Mouse (Mus musculus): Measurements from ENCODE around the gene Fmn2.

Fmn2 gene

DNA sequence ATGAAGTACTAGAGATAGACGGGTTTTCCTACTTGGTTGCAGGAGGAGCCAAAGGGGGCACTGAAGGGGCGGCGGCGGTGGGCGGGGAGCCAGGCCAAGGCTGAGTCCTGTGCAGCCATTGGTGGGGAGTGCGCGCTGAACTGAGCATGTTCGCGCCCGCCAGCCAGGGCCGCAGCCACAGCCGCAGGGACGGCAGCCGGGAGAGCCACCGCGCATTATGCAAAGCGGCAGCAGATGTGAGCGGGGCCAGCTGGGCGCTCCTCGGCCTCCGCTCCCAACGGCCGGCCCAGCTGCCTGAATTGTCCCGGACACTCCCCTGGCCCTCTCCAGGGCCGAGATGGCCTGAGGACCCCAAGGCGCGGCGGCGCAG is at the start of gene Fmn2:
TSS of gene Fmn2 (plus strand) at position 165 of the 370 bp plus-strand sequence.
- in situ Hi-C loops (cut with MboI, MseI): no loop called here

DNA sequence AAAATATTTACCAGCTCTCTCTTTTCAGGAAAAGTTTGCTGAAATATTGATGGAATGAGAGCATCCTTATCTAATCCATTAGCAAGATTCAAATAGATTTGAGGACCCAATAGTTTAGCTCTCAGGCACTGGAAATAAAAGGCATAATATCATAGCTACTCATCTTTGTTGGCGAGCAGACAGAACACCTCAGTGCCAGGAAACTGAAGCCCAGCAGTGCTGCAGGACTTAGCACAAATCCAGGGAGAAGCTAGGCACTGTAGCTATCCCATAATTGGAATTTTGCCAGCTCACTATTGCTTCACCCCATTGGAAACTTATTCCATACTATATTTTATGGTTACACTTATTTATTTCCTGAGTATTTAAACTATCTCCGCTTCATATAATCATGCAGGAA is 46.5 kb upstream of the Fmn2 start:
- in situ Hi-C loops (cut with MboI, MseI): loop anchor here in 1 of 2 experiments (25.0 kb wide), 1 partner anchor 643 kb away; no protein-coding TSS in a partner anchor

DNA sequence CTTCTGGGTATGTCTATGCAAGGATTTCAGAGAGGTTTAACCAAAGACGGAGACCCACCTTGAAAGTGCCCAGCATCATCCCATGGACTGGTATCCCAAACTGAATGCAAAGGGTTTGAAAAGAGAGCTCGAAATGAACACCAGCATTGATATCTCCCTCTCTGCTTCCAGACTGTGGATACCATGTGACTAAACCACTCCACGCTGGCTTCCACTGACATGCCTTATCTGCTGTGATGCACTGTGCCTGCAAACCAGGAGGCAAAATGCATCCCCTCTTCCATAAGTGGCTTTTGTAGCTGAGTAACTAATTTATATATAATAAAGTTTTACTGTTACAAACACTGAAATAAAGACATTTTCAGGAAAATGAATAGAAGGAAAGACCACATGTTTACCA is 36.2 kb upstream of the Fmn2 start:
- in situ Hi-C loops (cut with MboI, MseI): loop anchor here (5.0 to 25.0 kb wide), 3 partner anchors 298 to 1008 kb away; no protein-coding TSS in a partner anchor

DNA sequence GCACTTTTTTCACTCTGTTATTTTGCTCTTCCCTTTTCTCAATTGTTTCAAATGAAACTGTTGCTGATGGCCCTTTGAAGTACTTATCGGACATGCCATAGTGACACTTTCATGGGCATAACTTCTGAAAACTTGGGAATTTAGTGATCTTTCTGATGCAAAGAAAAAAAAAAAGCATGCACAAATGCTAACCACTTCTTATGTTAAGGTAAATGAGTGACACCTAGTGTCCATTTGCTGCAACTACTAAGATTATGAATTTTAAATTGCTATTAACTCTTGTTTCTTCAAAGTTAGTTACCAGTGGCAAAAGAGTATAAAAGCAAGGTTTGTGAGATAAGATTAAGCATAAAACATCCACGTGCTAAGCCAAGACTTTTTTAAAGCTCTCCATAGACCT is 35.4 kb upstream of the Fmn2 start:
- in situ Hi-C loops (cut with MboI, MseI): loop anchor here (5.0 to 25.0 kb wide), 3 partner anchors 299 to 1009 kb away; no protein-coding TSS in a partner anchor

DNA sequence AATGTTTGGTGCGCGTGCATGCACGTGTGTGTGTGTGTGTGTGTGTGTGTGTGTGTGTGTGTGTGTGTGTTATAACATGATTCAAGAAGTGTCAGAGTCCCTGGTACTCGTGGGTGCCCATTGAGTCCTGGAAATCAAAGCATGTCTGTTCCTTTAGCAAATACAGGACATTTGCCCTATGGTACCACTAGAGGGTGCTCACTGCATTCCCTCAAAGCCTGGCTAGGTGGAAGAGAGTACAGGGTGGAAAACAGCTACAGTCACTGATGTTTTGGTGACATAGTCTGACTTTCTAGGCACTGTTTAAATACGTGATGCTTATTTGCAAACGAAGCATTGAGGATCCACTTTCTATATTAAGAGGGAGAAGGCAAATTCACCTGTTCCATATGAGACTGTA is 31.9 kb upstream of the Fmn2 start:
- in situ Hi-C loops (cut with MboI, MseI): loop anchor here (5.0 to 25.0 kb wide), 4 partner anchors 302 to 1012 kb away; no protein-coding TSS in a partner anchor

DNA sequence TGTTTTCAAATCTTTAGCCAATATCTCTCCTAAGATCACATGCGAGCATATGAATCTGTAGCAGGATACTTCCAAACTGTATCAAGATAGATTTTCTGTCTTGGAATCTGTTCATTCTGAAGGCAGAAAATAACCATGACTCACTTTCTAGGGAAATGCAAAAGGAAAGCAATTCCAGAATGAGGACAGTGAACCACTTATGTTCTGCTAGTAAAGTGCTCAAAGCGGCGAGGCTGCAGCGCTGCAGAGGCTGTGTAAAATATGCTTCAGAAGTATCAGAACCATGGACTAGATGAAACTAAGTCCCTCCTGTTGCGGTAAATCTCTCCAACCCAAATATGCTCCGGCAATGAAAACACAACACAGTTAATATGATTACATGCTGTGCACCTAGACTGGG is 19.1 kb upstream of the Fmn2 start:
- in situ Hi-C loops (cut with MboI, MseI): loop anchor here in 1 of 2 experiments (10.0 kb wide), 1 partner anchor 798 kb away; no protein-coding TSS in a partner anchor

DNA sequence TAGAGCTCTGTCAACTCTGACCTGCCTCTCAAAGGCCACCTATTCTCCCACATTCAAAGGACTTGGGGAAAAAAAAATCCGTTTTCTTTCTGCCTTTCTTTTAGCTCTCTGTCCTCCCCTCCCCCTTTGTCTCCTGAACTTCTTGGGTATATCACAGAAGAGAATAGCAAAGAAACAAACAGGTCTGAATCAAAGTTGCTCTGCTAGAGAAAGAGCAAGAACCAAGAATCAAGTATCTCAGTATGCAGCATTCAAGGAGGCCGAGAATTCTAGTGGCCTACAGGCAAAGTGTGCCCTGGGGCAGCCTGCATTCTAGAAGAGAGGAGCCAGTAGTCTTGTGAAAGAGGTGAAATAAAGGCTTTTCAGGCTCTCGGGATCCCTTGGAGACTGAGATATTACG is 1.6 kb upstream of the Fmn2 start:
- in situ Hi-C loops (cut with MboI, MseI): no loop called here

DNA sequence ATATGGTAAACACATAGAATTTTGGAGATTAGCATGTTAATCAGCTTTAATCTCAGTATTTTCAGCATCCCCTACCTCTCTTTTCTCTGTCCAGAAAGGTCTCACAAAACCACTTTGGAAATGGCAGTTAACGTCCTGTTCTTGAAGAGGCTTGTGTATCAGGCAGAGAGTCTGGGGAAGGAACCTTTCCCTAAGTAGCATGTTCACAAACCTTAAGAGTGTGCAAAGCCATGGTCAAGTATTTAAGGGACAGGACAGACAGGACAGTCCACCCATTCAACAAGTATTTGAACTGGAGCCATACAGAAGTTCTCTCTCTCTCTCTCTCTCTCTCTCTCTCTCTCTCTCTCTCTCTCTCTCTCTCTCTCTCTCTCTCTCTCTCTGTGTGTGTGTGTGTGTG is 614 bp upstream of the Fmn2 start:
- in situ Hi-C loops (cut with MboI, MseI): no loop called here

DNA sequence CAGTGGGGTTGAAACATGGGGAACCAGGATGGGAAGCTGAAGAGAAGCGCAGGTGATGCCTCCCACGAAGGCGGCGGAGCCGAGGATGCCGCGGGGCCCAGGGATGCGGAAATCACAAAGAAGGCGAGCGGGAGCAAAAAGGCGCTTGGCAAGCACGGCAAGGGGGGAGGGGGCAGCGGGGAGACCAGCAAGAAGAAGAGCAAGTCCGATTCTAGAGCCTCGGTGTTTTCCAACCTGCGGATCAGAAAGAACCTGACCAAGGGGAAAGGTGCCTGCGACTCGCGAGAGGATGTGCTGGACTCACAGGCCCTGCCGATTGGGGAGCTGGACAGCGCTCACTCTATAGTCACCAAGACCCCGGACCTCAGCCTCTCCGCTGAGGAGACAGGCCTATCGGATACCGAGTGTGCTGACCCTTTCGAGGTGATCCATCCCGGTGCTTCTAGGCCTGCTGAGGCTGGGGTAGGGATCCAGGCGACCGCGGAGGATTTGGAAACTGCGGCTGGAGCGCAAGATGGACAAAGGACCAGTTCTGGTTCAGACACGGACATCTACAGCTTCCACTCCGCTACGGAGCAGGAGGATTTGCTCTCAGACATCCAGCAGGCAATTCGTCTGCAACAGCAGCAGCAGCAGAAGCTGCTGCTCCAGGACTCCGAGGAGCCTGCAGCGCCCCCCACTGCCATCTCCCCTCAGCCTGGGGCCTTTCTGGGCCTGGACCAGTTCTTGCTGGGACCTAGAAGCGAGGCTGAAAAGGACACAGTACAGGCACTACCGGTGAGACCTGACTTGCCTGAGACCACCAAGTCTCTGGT is 613 bp downstream of the Fmn2 start:
- in situ Hi-C loops (cut with MboI, MseI): no loop called here

DNA sequence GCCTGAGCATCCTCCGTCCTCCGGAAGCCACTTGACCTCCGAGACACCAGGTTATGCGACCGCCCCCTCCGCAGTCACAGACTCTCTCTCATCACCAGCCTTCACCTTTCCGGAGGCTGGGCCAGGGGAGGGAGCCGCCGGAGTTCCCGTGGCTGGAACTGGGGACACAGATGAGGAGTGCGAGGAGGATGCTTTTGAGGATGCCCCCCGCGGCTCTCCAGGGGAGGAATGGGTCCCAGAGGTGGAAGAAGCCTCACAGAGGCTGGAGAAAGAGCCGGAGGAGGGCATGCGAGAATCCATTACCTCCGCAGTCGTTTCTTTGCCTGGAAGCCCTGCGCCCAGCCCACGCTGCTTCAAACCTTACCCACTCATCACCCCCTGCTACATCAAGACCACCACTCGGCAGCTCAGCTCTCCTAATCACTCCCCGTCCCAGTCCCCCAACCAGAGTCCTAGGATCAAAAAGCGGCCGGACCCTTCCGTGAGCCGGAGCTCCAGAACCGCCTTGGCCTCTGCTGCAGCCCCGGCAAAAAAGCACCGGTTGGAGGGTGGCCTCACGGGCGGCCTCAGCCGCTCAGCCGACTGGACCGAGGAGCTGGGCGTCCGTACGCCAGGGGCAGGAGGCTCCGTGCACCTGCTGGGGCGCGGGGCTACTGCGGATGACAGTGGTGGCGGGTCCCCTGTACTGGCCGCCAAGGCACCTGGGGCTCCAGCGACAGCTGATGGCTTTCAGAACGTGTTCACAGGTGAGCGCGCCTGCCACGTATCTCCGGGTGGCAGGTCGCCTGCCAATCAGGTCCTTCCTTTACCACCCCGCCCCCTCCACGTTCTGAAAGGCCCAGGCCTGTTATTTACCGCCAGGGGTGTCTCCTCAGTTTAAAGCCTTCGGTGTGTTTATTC is 1.5 kb downstream of the Fmn2 start:
- in situ Hi-C loops (cut with MboI, MseI): no loop called here

DNA sequence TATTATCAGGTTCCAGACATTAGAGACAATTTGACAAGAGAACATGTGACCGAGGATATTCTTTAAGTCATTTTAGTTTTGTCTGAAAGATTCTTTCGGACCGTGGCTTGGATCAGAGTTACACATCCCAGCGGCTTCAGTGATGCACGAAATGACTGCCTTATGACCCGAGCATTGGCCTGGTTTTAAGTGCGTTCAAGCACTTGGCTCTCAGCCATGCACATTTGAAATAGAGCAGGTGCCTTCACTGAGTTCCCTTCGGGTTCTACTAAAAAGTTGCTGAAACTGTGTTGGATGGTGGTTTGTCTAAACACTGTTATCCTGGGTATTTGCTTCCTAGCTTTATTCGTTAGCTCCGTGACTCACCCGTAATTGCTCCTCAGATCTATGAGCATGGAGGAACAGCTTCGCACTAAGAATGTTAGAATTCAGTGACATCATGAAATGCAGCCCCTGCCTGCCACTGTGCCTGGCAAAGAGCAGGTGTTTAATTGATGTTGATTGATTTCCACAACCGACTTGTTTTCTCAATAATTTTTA is 7.0 kb downstream of the Fmn2 start:
- in situ Hi-C loops (cut with MboI, MseI): no loop called here

DNA sequence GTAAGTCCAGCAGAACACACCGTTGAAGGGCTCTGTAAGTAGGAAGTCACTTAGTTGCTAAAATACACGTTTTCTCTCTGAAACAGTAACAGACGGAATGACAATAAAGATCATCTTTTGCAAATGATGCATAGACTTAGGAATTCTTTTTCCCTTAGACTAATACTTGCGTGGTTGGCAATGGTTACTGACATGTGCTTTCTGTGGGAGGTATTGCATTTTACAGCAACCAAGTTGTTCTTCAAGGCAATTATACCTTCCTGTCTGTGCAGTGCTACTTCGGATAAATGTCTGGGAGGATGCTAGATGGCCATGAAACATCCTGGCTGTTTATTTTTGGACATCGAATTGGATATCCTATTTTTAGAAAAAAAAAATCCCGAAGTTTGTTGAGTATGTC is 11.8 kb downstream of the Fmn2 start:
- in situ Hi-C loops (cut with MboI, MseI): no loop called here

DNA sequence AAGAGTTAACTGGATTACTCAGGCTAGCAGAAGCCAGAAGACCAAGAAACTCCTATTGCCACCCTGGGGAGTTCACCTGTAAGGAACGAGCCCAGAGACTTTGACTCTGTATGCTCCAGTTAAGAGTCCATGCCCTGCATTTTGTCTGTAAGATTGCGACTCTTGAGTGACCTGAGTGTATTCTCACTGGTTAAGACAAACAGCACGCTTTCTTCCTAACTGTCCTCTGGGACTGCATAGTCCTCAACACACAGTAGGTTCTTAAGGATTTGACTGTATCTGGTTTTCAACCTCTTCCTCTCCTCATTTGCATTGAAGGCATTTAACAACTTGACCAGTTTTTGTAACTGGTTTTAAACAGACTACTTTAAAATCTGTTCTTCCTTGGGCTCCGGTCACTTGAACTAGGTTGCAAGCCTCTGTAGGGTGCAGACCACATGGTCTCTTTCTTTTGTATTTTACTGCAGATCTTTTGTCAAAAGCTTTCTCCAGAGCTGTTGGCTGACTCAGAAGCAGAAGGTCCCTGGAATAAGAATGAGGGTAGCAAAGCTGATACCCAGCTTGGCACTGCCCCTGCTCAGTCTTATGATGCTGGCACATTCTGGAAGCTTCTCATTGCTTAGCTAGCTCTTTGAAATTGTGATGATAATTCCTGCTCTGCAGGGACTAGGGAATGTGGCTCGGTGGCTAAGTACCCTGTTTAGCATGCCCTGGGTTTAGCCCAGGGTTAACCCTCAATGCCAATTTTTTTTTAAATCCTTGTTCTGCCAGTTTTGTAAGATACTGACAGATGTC is 20.5 kb downstream of the Fmn2 start:
- in situ Hi-C loops (cut with MboI, MseI): no loop called here

DNA sequence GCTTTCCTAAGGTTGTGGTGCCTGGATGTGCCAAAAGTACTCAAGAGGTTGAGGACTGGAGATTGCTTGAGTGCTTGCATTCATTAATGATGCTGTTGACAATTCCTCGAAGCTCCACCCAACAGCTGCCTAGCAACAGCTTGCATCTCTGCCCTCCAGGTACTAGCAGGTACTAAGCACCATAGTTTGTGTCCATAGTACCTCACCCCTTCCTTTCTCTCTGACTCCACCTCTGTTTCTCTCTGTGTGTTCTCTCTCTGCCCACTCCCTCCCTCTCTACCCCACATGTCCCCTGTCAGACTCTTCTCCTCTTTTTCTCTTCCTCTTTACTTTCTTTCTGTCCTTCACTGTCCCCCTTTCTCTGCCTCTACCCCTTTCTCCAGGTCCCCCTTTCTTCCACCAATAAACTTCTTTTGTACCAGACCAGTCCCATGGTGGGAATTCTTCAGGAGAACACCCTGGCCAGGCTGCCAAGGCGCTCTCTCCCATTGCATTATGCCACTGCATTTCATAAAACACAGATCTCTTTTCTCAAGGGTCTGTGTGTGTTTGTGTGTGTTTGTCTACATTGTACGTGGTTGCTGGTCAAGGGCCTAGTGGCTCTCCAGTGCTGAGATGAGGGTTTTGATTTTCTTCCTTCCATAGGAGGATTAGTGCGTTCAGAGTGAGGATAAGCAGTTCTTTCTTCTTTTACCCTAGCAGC is 21.3 kb downstream of the Fmn2 start:
- in situ Hi-C loops (cut with MboI, MseI): no loop called here

DNA sequence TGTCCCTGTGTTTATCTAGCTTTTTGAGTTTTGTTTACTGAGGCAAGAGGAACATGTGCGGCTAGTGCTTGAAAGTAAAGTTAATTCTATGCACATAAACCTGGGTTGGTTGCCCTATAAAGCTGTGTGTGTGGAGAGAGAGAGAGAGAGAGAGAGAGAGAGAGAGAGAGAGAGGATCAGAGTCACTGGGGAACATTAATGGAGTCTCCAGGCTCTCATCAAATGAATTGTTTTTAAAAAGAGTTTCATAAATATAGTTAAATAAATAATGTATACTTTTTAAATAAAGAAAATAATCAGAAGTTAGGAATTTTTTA is 21.8 kb downstream of the Fmn2 start:
- in situ Hi-C loops (cut with MboI, MseI): no loop called here

DNA sequence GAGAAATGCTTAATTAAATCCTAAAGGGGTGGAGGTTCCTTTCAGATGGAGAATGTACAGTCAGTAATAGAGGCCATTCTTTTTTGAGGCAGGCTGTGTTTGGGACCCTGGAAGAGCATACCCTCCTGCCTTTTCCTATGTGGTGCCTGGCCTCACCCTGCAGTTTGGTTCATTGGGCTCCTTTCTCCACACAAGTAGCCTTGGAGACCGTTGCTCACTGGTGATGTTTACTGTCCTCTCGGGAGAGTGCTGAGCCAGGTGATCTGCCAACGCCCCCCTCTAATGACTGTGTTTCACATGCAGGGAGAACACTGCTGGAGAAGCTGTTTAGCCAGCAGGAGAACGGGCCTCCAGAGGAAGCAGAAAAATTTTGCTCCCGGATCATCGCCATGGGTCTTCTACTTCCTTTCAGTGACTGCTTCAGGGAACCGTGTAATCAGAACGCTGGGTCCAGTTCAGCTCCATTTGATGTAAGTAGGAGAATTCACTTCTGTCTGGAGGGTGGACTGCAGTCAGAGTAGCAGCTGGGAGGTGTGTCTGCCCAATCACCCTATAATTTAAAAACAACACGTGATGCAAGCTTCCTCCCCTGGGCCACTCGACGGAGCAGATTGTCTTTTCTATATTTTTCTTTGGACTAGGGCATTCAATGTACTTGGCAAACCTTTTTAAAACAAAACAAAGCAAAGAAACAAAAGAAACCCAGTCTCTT is 35.3 kb downstream of the Fmn2 start:
- in situ Hi-C loops (cut with MboI, MseI): no loop called here

DNA sequence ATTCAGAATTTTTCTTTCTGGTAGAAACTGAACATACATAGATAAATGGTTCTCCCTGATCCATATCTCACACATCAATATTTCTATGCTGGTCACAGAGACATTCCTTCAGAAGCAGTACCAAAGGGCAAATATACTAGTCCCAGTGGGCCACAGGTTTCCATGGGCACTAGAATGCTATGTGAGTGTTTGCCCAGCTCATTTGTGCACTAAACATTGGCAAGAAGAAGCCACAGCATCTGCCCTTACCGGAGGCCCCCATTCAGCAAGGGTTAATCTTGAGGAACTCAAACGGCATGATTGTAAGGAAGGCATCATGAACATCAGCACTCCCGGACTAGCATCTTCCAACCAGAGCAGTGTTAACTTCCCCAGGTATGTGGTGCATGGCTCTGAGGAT is 35.9 kb downstream of the Fmn2 start:
- in situ Hi-C loops (cut with MboI, MseI): no loop called here

DNA sequence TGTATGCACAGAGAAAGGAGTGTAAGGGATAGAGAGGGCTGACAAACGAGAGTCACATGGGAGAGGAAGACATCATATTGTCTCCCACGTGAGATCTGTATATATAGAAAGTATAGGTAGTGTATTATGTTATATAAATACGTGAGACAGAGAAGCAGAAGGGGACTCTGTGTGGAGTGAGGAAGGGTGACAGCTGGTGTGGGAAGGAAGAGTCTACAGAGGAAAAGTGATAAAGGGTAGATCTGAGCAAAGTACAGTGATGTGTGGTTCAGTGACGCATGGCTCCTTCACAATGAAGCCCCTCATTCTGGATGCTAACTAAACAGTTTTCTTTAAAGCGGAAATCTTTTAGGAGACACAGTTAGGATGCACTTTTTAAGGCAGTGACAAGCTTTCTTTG is 46.7 kb downstream of the Fmn2 start:
- in situ Hi-C loops (cut with MboI, MseI): no loop called here

DNA sequence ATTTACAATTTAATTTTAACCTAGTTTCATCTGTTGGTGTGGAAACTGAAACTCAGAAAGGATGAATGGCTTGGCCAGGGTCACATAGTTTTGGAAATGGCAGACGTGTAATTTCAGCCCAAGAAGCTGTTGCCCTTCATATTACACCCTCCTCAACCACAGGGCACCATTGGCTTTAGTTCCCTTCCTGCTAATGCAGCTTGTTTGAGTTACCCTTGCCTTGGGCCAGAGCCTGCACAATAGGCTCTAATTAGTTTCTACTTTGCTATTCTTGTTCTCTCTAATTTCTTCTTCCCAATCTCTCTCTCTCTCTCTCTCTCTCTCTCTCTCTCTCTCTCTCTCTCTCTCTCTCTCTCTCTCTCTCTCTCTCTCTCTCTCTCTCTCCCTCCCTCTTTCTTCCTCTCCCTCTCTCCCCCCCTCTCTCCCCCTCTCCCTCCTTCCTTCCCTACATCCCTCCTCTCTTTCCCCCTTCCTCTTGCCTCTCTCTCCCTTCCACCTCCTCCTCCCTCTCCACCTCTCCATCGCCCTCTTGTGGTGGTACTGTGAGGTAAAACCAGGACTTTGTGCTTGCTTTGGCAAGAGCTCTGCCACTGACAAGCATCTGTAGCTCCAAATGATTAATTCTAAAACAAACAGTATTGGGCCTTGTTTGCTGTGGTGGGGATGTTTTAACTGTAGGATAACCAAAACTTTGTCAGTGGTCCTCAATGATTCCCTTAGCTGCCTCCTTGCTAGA is 51.8 kb downstream of the Fmn2 start:
- in situ Hi-C loops (cut with MboI, MseI): no loop called here

DNA sequence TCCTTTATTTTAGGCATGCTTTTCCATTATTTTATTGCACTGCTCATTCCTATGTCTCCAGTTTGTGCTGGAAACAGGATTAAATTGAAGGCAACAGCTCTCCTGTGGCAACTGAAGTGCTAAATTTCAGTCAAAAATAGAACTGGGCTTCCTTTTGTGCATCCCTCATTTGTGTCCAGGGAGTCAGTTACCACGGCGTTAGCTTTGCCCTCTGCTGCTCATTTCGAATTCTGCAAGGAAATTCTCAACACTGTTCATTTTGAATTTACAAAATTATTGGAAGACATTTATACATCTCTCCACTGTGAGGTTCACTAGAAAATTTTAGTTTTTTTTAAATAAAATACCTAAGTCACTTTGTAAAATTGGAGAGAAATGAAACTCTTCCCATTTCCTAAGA is 53.8 kb downstream of the Fmn2 start:
- in situ Hi-C loops (cut with MboI, MseI): no loop called here
